Mouse (Mus musculus): ENCODE results near the gene Ehd2. TPM values are rescaled to one million over a fixed set of nuclear protein-coding genes. Genes with fewer than 3 reads are reported as not detected.
A peak's percentile ranks its signal among the peaks of the same experiment; 100 is the strongest.

Ehd2 gene
- polyA plus RNA-seq, 1 experiment: 1.2 TPM

- no peak overlapping the region for H3K4me3 ChIP-seq (ENCODE audit: insufficient read depth, low read length)
These were observed 29.9 kb downstream of the Ehd2 start for GRCm38 (mm10) chr7:15937491-15937890.

GRCm38 (mm10) chr7:15933437-15934359 lies 33.7 kb downstream of the Ehd2 start:
- Histone ChIP-seq H3K27ac (ENCODE audit: insufficient read depth, low read depth, low read length) (no peak overlapping the region), H3K4me3 (ENCODE audit: insufficient read depth, low read length) (no peak overlapping the region), H3K4me1 (ENCODE audit: control insufficient read depth, insufficient read depth, low read length) (no peaks in the 10 kb centered on the region)
- no peak for TF ChIP-seq POLR2A (IDR thresholded peaks at IDR 0.05; ENCODE audit: borderline replicate concordance, low read depth, low read length)
- no peak for TF ChIP-seq CTCF (IDR thresholded peaks at IDR 0.05; ENCODE audit: low read depth, low read length)

More at GRCm38 (mm10) chr7:15937491-15937890, 29.9 kb downstream of the Ehd2 start:
- Histone ChIP-seq H3K27ac (ENCODE audit: insufficient read depth, low read depth, low read length) (no peak overlapping the region), H3K4me1 (ENCODE audit: control insufficient read depth, insufficient read depth, low read length) (no peaks in the 10 kb centered on the region)
- TF ChIP-seq CTCF (IDR thresholded peaks at IDR 0.05; ENCODE audit: low read depth, low read length) (no peak), POLR2A (IDR thresholded peaks at IDR 0.05; ENCODE audit: borderline replicate concordance, low read depth, low read length) (no peak)

GRCm38 (mm10) chr7:15931635-15932034 lies 35.7 kb downstream of the Ehd2 start:
- TF ChIP-seq CTCF (IDR thresholded peaks at IDR 0.05; ENCODE audit: low read depth, low read length): no peak
- H3K4me1 ChIP-seq (ENCODE audit: control insufficient read depth, insufficient read depth, low read length): no peaks in the 10 kb centered on the region
- H3K27ac ChIP-seq (ENCODE audit: insufficient read depth, low read depth, low read length): no peak overlapping the region
- no peak overlapping the region for H3K4me3 ChIP-seq (ENCODE audit: insufficient read depth, low read length)

GRCm38 (mm10) chr7:15930543-15930942 lies 36.8 kb downstream of the Ehd2 start:
- Histone ChIP-seq H3K4me1 (ENCODE audit: control insufficient read depth, insufficient read depth, low read length) (no peaks in the 10 kb centered on the region), H3K4me3 (ENCODE audit: insufficient read depth, low read length) (no peak overlapping the region), H3K27ac (ENCODE audit: insufficient read depth, low read depth, low read length) (no peak overlapping the region)
- TF ChIP-seq CTCF (IDR thresholded peaks at IDR 0.05; ENCODE audit: low read depth, low read length): no peak
- TF ChIP-seq POLR2A (IDR thresholded peaks at IDR 0.05; ENCODE audit: borderline replicate concordance, low read depth, low read length): no peak

- TF ChIP-seq CTCF (IDR thresholded peaks at IDR 0.05; ENCODE audit: low read depth, low read length) (peak; percentile 32), POLR2A (IDR thresholded peaks at IDR 0.05; ENCODE audit: borderline replicate concordance, low read depth, low read length) (no peak)
- Histone ChIP-seq H3K27ac (ENCODE audit: insufficient read depth, low read depth, low read length) (no peak overlapping the region), H3K4me1 (ENCODE audit: control insufficient read depth, insufficient read depth, low read length) (no peaks in the 10 kb centered on the region), H3K4me3 (ENCODE audit: insufficient read depth, low read length) (no peak overlapping the region)
These were observed 37.5 kb downstream of the Ehd2 start for GRCm38 (mm10) chr7:15929910-15930309.

GRCm38 (mm10) chr7:15922220-15922773 lies 45.1 kb downstream of the Ehd2 start, which contains the start of gene Selenow:
TSS of gene Selenow (minus strand) at chr7:15922402.
- peak within 1 kb of the TSS; percentile 77 for H3K4me3 ChIP-seq (ENCODE audit: insufficient read depth, low read length)
- peaks cover 10% of the 10 kb centered on the region for H3K4me1 ChIP-seq (ENCODE audit: control insufficient read depth, insufficient read depth, low read length)
- TF ChIP-seq POLR2A (IDR thresholded peaks at IDR 0.05; ENCODE audit: borderline replicate concordance, low read depth, low read length) (peak; percentile 4; the same call in 1 of the 2 replicates), CTCF (IDR thresholded peaks at IDR 0.05; ENCODE audit: low read depth, low read length) (no peak)
- peak within 1 kb of the TSS; percentile 61 for H3K27ac ChIP-seq (ENCODE audit: insufficient read depth, low read depth, low read length)

- H3K27ac ChIP-seq (ENCODE audit: insufficient read depth, low read depth, low read length): peak overlapping the region; percentile 6; the same call in 1 of the 2 replicates
- TF ChIP-seq POLR2A (IDR thresholded peaks at IDR 0.05; ENCODE audit: borderline replicate concordance, low read depth, low read length): no peak
- no peak for TF ChIP-seq CTCF (IDR thresholded peaks at IDR 0.05; ENCODE audit: low read depth, low read length)
- peaks cover 10% of the 10 kb centered on the region for H3K4me1 ChIP-seq (ENCODE audit: control insufficient read depth, insufficient read depth, low read length)
- H3K4me3 ChIP-seq (ENCODE audit: insufficient read depth, low read length): peak overlapping the region; percentile 77
These were observed 45.6 kb downstream of the Ehd2 start for GRCm38 (mm10) chr7:15921796-15922195.

- no peak for TF ChIP-seq CTCF (IDR thresholded peaks at IDR 0.05; ENCODE audit: low read depth, low read length)
- no peak for TF ChIP-seq POLR2A (IDR thresholded peaks at IDR 0.05; ENCODE audit: borderline replicate concordance, low read depth, low read length)
- H3K4me1 ChIP-seq (ENCODE audit: control insufficient read depth, insufficient read depth, low read length): peaks cover 10% of the 10 kb centered on the region
- no peak overlapping the region for H3K27ac ChIP-seq (ENCODE audit: insufficient read depth, low read depth, low read length)
- H3K4me3 ChIP-seq (ENCODE audit: insufficient read depth, low read length): peak overlapping the region; percentile 77
These were observed 46.6 kb downstream of the Ehd2 start for GRCm38 (mm10) chr7:15920645-15921190.

- Histone ChIP-seq H3K27ac (ENCODE audit: insufficient read depth, low read depth, low read length) (no peak overlapping the region), H3K4me1 (ENCODE audit: control insufficient read depth, insufficient read depth, low read length) (peaks cover 10% of the 10 kb centered on the region), H3K4me3 (ENCODE audit: insufficient read depth, low read length) (no peak overlapping the region)
- TF ChIP-seq CTCF (IDR thresholded peaks at IDR 0.05; ENCODE audit: low read depth, low read length): no peak
- no peak for TF ChIP-seq POLR2A (IDR thresholded peaks at IDR 0.05; ENCODE audit: borderline replicate concordance, low read depth, low read length)
These were observed 47.4 kb downstream of the Ehd2 start for GRCm38 (mm10) chr7:15919947-15920346.

- no peak overlapping the region for H3K27ac ChIP-seq (ENCODE audit: insufficient read depth, low read depth, low read length)
- no peak for TF ChIP-seq POLR2A (IDR thresholded peaks at IDR 0.05; ENCODE audit: borderline replicate concordance, low read depth, low read length)
- no peak for TF ChIP-seq CTCF (IDR thresholded peaks at IDR 0.05; ENCODE audit: low read depth, low read length)
- H3K4me3 ChIP-seq (ENCODE audit: insufficient read depth, low read length): no peak overlapping the region
These were observed 49.0 kb downstream of the Ehd2 start for GRCm38 (mm10) chr7:15918371-15918770.

More at GRCm38 (mm10) chr7:15918371-15918770, 49.0 kb downstream of the Ehd2 start:
- H3K4me1 ChIP-seq (ENCODE audit: control insufficient read depth, insufficient read depth, low read length): peaks cover 10% of the 10 kb centered on the region

All from bone marrow macrophage, adult 2 months (primary cell).